Mouse (Mus musculus): Measurements from ENCODE around the gene Galnt9.

Galnt9 gene

DNA sequence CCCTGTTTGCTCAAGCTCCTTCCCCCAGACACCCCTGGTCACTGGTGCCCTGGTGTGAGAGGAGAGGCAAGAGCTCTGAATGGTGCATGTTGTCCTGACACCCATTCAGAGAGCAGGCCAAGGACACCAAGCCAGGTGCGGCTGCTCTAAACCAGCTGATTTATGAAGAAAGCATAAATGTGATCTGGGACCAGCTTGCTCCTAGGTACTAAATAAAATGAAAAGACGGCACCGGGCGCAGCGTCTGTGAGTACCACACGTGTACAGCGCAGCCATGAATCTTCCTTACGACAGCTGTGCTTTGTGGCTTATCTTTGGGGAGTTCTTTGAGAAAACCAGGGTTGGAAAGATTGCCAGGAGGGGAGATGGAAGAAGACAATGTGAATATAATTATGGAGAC is 8.2 kb upstream of the Galnt9 start:
- DNase-seq (ENCODE audit: low spot score) = no peak

DNA sequence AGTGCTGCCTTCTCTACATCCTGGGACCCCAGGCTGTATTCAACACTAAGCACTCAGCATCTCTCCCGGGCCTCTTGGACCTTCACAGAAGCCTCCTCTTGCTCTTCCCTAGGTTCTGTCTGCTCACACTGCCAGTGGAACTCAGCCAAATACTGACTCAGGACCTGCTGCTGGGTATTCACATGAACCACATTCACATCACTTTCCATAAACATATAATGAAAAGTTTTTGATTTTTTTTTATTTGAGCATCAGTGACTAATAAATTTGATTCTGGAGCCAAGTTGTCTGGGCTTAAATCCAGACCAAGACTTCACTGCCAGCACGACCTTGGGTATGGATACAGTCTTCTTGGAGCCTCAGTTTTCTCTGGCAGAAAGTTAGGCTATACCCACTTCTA is 3.2 kb upstream of the Galnt9 start:
- DNase-seq (ENCODE audit: low spot score) = no peak

DNA sequence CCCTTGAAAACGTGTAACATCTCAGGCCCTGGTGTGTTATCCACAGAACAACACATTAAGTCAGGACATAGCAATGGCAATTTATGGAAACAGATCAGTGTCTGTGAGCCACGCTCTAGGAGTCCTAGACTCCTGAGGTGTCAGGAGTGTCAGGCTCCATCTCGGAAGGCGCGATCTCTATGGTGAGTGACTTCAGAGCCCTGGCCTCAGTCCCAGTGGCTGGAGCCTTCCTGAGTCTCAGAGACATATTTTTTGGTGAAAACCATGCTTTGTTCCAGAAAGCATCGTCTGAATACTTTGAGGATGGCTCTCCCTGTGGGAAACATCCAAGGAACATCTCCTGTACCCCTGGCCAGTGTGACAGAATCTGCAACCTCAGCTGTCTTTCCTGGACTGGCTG is 2.7 kb upstream of the Galnt9 start:
- no peak for DNase-seq (ENCODE audit: low spot score)

DNA sequence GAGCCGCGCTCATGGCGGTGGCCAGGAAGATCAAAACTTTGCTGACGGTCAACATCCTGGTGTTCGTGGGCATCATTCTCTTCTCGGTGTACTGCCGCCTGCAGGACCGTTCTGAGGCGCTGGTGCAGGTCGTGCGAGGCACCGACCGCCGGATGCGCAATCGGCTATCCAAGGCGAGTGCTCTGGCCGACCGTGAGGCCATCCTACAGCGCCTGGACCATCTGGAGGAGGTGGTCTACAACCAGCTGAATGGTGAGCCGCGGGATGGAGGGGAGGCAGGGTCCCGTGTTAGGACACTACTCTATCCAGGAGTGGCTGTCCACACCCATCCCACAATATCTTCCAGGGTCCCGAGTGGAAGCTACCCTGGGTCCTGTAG is 525 bp downstream of the Galnt9 start:
- DNase-seq (ENCODE audit: low spot score) = no peak

DNA sequence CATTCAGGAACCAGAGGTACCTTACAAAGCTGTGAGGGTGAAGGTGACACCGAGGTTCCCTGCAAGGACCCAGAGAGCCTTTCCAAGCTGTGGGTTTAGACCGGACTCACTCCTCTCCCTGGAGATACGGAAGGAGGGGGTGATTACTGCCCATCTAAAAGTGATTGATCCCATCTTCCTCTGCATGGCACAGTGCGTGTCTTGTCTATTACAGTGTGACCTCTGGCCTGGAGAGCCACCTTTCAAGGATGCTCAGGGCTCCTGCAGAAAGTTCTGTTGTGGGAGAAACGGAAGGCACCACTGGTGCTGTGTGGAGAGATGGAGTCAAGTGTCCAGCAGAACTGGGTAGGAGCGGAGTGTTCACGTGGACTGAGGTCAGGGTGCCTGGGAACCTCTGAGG is 1.2 kb downstream of the Galnt9 start:
- no peak for DNase-seq (ENCODE audit: low spot score)

DNA sequence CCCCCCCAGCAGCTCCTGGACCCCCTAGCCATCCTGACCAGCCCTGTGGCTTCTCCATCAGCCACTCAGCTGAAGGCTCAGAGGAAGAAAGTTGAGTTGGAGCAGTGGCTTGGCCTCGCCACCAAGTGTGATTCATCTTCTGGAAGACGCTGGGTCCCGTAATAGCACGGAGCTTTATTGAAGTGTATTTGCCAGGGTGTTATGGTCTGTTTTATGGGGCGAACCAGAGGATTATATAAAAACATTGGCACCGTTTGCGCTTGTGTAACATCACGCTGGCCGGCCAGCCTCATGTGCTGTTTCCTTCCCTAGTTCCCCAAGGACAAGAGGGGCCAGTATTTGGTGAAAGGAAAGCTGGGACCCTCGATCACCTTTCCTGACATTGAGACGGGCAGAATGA is 2.0 kb downstream of the Galnt9 start:
- DNase-seq (ENCODE audit: low spot score) = no peak

DNA sequence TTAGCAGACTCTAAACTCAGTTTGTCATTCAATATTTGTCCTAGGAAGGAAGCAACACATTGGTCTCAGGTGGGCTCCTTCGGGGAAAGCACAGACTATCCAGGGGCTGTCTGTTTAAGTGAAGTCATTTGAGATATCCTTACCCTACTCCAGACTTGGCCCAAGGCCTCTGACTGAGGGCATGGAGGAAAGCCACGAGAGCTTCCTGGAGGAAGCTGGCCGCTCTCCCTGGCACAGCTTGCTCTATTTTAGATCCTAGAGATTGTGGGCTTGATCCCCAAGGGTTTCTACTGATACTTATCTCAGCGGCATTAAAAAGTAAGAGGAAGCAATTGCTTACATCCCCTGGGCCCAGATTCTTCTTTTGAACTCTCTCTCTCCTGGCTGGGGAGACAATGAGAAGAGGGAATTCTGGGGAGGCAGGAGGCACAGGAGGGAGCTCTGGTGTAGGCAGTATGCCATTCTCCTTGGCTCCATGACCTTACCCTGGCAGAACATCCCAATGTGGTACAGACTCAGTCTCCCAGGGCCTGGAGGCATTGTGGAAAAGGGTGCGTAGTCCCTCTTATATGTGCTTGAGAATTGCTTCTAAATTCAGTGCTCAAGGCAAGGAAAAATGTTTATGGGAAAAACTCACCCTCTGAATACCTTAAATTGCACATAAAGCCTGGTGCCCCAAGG is 2.7 kb downstream of the Galnt9 start:
- no peak for DNase-seq (ENCODE audit: low spot score)

DNA sequence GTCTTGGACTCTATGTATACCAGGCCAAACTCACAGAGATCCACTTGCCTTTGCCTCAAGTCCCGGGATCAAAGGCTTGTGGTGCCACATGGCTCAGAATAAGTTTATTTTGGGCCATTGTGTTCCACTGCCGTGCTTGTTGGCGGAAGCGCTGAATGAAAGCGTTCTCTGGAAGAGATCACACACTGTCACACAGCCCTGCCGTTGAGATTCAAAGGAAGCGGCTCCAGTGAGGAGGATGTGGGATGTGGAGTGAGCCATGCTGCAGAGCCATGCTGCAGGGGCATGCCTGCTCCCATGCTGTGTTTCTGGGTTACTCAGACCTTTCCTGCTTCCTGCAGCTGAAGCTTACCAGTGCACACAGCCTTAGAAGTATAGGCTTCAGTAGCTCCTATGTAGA is 4.3 kb downstream of the Galnt9 start:
- no peak for DNase-seq (ENCODE audit: low spot score)

DNA sequence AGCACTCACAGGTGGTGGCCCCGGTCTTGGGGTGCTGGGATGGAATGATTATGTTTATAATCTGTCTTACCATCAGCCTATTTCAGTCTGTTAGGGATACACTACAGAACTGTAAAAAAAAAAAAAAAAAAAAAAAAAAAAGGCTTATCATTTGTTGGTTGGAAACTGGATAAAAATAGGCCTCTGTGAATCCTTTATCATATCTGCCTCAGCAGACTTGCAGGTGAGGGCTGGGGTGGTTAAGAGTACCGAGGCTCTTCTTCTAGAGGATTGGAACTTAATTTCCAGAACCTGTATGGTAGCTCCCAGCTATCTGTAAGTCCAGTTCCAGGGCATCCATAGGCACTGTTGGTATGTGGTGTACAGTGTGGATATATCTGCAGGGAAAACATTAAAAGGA is 6.0 kb downstream of the Galnt9 start:
- no peak for DNase-seq (ENCODE audit: low spot score)

DNA sequence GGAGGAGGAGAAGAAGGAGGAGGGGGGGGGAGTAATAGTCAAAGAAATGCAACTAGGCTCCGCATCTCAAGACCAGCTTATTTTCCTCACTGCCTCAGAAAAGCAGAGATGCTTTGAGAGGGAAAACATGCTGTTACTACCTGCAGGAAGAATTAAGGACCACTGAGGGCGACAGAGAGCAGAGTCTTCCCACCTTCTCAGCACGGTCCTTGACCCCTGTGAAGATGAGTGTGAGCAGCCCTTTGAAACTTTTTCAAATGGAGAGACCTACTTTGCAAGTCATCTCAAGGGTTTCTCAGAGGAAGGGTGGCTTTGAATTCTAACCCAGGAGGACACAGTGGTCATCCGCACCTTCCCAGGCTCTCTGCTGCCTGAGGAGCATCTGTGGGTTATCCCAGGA is 6.7 kb downstream of the Galnt9 start:
- DNase-seq (ENCODE audit: low spot score) = no peak

DNA sequence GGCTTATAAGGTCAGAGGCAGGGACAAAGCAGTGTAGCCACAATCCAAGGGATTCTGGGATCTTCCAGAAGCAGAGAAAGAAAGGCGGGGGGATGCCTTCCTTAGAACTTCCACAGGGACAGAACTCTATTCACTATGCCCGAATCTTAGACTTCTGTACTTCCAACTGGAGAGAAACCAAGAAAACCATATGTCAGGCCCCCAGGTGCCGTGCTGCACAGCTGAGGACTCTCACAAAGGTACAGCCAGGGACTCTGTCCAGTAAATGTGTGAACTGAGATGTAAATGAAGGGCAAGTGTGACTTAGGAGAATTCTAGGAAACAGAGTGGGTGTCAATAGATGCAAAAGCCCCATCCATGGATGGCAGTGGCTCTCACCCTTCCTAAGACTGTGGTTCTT is 7.8 kb downstream of the Galnt9 start:
- DNase-seq (ENCODE audit: low spot score) = no peak

DNA sequence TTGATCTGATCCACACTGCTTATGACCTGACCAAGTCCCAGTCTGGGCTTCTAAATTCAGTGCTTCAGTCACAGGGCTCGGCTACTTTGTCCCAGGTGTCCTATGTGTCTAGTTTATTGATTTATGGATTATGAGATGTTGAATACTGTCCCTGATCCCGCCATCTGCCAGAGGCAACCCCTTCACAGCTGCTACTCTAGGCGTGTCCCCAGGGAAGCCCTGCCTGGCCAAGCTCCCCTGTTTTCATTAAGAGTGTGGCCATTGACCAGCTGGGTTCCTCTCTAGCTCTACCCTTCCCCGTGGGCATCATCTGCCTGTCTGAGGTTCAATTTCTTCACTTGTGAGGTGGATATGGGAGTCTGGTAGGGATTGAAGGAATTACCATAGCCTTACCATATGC is 9.2 kb downstream of the Galnt9 start:
- no peak for DNase-seq (ENCODE audit: low spot score)

DNA sequence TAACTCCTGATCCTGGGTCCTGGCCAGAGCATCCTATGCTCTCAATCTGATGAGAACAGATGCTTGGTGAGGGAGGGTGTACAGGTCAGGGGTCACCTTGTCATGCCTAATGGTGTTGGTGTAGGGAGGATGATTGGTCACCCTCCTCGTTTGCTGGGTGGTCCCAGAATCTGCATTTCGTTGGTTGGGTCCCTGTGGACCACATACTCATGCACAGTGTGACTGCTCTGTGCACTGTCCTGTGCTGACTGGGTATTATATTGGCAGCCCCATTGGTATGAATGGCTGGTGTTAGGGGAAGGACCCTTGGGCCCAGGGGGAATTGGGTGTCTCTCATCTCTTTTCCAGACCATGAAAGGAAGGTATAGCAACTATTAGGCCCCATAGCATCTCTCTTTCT is 11.0 kb downstream of the Galnt9 start:
- no peak for DNase-seq (ENCODE audit: low spot score)

DNA sequence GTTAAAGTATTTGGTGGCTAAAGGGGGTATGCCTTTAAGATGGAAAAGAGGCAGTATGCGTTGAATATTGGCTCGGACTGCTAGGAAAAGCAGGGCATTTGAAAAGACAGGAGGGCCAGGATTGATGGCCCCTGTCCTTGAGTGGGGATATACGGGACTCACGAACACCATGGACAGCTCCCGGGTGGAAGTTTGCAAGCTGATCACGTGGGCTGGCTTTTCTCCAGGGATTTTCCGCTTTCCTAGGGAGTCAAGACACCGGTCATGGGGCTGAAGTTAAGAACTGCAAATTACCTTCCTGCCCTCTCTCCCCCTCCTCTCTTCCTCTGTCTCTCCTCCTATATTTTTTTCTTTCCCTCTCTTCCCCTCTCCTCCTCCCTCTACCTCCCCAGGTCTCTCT is 14.2 kb downstream of the Galnt9 start:
- peak; percentile 41 for DNase-seq (ENCODE audit: low spot score)

DNA sequence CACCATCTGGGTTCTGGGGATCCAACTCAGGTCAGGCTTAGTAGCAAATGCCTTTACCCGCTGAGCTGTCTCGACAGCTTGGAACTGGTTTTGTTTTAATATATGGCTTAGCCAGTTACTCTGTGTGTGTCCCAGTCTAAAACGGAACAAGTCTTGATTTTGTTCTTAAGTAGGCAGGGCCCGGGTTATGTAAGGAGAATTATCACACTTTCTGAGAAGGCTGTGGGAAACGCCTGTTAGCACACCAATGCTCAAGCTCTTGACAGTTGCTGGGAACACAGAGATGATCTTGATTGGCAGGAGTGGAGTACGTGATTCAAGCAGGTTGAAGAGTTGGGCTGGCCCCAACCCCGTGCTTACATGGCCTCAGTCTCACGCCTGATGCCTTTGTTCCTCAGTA is 15.5 kb downstream of the Galnt9 start:
- no peak for DNase-seq (ENCODE audit: low spot score)

DNA sequence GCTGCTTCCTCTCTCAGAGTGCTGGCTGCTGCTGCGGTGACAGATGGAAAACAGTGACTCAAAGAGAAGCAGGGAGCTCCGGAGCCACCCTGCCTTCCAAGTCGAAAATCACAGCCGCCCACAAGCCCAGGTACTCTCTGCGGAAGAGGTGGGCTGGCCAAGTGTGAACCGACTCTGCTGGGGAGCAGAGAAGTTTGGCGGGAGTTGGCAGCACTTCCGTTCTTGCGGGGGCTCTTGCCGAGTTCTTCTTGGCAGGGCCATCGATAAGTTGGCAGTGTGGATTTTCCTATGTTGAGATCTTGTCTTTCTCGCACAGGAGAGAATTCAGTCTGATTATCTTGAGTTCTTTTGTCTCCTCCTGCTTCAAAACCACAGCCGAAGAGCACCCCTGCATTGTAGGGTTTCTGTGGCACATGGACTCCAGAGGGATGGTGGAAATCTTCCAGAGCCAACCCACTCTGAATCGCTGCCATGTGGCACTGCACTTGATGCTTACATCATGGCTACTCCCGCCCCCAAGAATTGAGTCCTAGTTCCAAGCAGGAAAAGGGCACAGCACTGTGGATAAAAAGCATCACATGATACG is 18.7 kb downstream of the Galnt9 start:
- DNase-seq (ENCODE audit: low spot score) = no peak

DNA sequence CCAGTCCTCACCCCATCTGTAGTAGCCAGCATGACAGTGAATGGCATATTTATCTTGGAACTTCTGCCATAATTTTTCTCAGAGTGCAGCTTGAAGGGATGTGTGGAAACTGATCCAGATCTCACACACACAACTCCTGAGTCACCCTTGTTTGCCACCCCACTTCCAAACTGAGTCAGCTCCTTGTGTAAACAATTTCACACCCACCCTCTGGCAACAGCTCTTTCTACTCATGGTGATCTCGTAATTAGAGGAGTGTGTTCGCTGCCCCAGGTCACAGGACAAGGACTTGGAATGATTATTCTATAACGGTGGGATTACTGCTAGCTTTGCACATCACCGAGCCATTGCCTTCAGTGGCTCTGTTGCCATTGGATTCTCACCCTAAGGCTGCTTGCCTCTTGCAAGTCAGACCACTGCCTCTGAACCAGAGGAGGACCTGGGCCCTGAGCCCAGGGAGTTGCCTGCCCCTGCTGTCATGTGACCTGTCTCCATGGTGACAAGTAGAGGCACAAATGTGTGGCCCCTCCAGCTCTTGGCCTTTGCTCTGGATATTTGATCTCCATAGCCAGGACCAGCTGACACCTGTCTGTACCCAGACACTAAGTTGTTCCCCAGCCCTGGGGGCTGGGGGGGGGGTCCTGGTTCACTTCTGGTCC is 21.0 kb downstream of the Galnt9 start:
- no peak for DNase-seq (ENCODE audit: low spot score)

DNA sequence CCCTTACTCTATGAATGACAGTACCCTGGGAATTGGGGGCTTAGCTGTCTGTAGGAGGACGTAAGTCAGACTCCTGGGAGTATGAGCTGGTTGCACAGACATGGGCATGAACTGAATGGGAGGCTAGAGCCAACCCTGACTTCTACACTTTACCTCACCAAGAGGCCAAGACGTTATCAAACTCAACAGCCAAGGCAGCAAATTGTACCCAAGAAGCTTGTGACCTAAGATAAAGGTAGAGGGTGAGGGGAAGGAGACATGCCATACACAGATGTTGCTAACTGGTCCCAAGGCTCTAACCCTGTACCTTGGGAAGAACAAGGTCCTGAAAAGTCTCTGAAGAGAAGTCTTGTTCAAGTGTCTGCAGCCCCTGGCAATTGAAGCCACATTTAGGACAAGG is 23.4 kb downstream of the Galnt9 start:
- DNase-seq (ENCODE audit: low spot score) = no peak

DNA sequence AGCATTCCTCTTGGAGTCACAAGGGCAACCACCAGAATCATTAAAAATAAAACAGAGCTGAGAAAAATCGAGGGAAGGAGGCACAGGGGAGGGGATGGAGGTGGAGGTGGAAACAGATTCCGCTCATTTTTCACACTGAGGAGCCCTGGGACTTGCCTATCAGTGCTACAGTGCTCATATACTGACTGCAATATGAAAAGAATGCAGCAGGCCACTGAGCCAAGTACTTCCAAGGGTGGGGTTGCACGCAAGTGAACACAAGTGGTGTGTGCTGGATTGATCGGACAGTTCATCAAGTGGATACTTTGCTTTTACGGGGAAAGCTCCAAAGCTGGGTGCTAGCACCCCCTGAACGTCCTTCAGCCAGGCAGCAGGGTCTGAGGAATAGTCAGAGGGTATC is 30.7 kb downstream of the Galnt9 start:
- no peak for DNase-seq (ENCODE audit: low spot score)

DNA sequence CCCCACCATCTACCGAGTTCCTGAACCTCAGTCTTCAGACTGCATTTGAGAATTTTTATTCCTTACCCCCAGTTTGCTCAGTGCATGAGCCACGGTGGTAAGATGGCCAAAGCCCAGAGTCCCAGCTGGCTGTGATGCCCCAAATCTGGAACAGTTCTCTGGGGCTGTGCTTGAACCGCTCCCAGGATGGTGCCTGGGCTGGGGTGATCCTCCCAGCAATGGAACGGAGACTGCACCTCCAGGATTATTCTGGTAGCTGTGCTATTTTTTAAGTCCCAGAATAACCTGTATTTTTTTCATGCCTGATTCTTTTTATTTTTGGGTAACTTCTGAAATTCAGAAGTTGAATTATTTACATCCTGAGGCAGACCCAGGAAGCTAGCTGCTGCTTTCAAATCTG is 35.1 kb downstream of the Galnt9 start:
- DNase-seq (ENCODE audit: low spot score) = no peak

DNA sequence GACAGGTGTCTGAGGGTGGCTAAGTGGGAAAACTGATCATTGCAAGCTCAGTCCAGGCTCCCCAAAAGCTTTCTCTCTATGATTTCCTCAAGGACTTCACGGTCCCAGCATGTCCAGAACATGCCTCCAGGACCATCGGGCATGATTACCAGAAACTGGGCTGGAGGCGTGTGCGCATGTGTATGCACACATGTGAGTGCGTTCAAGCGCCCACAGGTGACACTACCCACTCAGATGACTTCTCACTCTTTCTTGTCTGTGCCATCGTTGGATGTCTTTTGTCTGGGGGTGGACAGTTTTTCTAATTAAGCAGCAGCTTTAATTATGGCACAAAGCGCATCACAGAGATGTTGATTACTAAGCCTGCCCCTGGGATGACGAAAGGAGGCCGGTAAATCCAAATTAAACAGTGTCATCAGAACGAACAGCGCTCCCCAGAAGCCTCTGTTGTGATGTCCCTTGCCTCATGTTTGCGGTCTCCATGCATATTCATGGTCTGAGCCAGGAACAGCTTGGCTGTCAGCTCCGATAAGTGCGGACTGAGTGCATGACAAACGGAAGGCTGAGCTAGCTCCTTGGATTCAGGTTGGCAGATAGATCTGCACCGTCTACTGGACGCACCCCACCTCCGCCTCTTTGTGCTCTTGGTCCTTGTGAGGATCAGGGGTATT is 36.5 kb downstream of the Galnt9 start:
- DNase-seq (ENCODE audit: low spot score) = no peak

DNA sequence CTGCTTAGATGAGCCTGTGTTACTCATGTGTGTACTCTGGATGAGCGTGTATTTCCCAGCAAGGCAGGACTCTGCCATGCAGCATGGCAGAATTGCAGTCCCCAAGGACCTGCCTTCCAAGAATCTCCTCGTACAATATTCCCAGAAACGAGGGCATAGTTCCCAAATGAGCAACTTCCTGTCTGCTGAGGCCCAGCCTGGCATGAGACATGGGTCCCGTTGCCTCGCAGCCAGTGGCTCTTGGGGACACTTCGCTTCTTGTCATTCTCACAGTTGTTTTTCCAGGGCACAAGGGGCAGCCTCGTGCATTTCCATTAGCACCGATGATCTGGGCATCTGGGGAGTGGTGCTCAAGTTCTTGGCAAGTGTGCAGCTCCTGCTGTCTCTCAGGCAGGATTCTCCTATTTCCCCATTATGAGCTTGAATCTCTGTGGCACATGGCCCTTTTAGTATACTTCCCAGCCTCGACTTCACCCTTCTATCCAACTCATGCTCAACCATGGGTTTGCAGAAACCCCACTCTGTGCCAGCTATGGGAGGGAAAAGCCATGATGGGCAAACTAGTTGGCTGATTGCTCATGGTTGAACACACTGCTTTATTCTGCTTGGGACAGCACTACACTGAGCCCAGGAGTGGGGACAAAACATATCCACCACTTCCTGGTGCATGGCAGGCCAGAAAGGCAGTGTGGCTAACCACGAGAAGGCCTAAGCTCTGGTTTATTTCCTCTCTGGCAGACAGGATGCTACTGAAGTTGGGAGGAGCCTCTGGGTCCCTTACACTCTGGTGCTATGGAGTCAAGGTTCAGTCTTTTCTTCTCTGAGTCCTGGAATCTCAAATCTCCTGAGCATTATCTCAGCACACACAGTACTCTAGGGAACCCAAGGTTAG is 38.7 kb downstream of the Galnt9 start:
- DNase-seq (ENCODE audit: low spot score) = no peak

All from urinary bladder, postnatal 25 days (tissue).